Mouse (Mus musculus) testis, adult 2 months (tissue): ENCODE results near the gene Mmel1. TPM values are rescaled to one million over a fixed set of nuclear protein-coding genes. Genes with fewer than 3 reads are reported as not detected.

ENCODE experiments used
- H3K27ac ChIP-seq: fragments of 200-500 bp; 2 replicates; pipeline ENCODE4 v1.5.1; 2012; ENCODE audit warnings: low read depth, low read length; ENCODE audit not compliant: control insufficient read depth, insufficient read depth
- H3K27me3 ChIP-seq: fragments of 200-500 bp; 2 replicates; pipeline ENCODE4 v1.6.1; 2012; ENCODE audit warnings: mild to moderate bottlenecking, low read length, moderate library complexity; ENCODE audit not compliant: control insufficient read depth, insufficient read depth
- H3K36me3 ChIP-seq: fragments of 200-500 bp; 2 replicates; pipeline ENCODE4 v1.6.1; 2012; ENCODE audit warnings: mild to moderate bottlenecking, low read length; ENCODE audit not compliant: control insufficient read depth, insufficient read depth
- H3K4me1 ChIP-seq: fragments of 200-500 bp; 2 replicates; pipeline ENCODE4 v1.6.1; 2012; ENCODE audit warnings: low read length; ENCODE audit not compliant: control insufficient read depth, insufficient read depth
- H3K4me3 ChIP-seq: fragments of 200-500 bp; 2 replicates; pipeline ENCODE4 v1.5.1; 2012; ENCODE audit warnings: low read depth, mild to moderate bottlenecking, low read length, moderate library complexity, mixed read lengths; ENCODE audit not compliant: control insufficient read depth
- CTCF ChIP-seq: fragments of 200-500 bp; IDR thresholded peaks from 2 replicates; pipeline ENCODE4 v1.5.1; 2012; ENCODE audit warnings: low read depth, mild to moderate bottlenecking, inconsistent platforms, low read length, moderate library complexity; ENCODE audit not compliant: control insufficient read depth, insufficient read depth, insufficient replicate concordance
- POLR2A ChIP-seq: fragments of 200-500 bp; IDR thresholded peaks from 2 replicates; pipeline ENCODE4 v1.6.1; 2012; ENCODE audit warnings: low read depth, mild to moderate bottlenecking, inconsistent platforms, low read length, moderate library complexity; ENCODE audit not compliant: control insufficient read depth
- polyA plus RNA-seq: library from polyadenylated mRNA; depleted of rRNA; stranded (reverse); fragments of >200 nt; gene quantifications from 2 replicates; pipeline ENCODE4 v1.2.3, GENCODE M21; 2012

Gene Mmel1
- polyA plus RNA-seq, 1 experiment = 111 TPM

GRCm38 (mm10) chr4:154925413-154925812, 56.0 kb downstream of the Mmel1 start:
- no peak overlapping the region for H3K27ac ChIP-seq
- H3K4me3 ChIP-seq = no peak overlapping the region
- no peaks in the 10 kb centered on the region for H3K27me3 ChIP-seq
- H3K4me1 ChIP-seq = no peaks in the 10 kb centered on the region
- no peak for TF ChIP-seq POLR2A
- peak; percentile 75; the same call in 1 of the 2 replicates for TF ChIP-seq CTCF
- H3K36me3 ChIP-seq = no peaks in the 10 kb centered on the region

DNA sequence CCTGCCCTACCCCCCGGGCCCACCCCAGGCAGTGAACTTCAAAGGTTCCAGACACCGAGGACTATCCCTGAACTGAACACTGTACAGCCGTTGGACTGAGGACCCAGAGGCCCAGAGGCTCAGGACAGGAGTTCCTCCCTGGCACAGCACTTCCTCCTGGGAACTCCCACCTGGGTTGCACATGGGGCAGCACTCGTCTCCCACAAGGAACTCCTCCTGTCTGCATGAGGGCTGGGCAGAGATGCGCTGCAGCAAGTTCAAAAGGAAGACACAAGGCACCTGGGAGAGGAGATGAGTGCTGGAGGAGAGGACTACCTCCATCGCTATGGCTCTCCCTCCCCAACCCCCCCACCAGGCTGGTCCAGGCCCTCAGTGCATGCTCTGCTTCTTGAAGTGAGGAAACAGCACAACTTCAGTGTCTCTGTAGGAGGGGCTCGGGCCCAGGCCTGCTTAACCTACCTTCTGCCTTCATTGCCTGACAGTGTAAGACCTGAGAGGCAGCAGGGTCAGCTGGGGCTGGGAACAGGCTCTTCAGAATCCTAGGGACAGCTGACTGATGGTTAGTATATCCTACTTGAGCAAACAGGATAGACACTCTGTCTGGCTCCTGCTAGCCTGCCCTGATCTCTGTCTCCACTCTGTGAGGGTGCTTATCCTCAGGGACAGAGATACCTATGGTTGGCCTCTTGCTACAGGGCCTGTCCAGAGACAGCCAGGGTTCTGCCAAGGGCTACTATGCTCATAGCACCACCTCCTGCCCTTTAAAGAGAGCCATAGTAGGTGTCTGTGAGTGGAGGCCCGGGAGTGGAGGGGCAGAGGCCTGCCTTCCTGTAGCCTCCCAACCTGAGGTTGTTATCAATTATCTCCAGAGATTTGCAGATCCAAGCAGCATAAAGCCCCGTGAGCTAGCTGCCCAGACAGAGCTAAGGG, 57.8 kb downstream of the Mmel1 start:
- Histone ChIP-seq H3K36me3 (no peaks in the 10 kb centered on the region), H3K4me3 (peak overlapping the region; percentile 7; the same call in 1 of the 2 replicates), H3K4me1 (no peaks in the 10 kb centered on the region), H3K27me3 (no peaks in the 10 kb centered on the region), H3K27ac (no peak overlapping the region)
- TF ChIP-seq POLR2A = no peak
- no peak for TF ChIP-seq CTCF

DNA sequence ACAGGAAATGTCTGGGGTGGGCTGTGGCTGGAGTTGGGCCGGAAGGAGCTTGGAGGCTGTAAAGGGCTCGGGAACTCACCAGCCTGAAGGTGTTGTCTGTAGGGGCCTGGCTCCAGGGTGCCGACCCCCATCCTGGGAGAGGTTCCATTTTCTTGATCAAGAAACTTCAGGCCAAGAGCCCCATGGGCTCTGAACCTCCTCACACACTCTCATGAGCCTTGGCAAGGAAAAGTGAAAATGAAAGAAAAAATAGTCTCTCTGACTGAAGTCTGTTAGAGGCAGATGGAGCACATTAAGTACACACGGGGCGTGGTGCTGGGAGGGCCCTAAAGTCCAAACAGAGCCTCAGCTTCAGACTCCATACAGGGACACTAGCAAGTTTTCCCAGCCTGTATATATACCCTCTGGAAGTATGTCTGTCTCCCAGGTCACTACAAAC, 58.5 kb downstream of the Mmel1 start:
- TF ChIP-seq CTCF (no peak), POLR2A (no peak)
- Histone ChIP-seq H3K4me3 (peak overlapping the region; percentile 7; the same call in 1 of the 2 replicates), H3K27me3 (no peaks in the 10 kb centered on the region), H3K27ac (no peak overlapping the region), H3K4me1 (no peaks in the 10 kb centered on the region), H3K36me3 (no peaks in the 10 kb centered on the region)

DNA sequence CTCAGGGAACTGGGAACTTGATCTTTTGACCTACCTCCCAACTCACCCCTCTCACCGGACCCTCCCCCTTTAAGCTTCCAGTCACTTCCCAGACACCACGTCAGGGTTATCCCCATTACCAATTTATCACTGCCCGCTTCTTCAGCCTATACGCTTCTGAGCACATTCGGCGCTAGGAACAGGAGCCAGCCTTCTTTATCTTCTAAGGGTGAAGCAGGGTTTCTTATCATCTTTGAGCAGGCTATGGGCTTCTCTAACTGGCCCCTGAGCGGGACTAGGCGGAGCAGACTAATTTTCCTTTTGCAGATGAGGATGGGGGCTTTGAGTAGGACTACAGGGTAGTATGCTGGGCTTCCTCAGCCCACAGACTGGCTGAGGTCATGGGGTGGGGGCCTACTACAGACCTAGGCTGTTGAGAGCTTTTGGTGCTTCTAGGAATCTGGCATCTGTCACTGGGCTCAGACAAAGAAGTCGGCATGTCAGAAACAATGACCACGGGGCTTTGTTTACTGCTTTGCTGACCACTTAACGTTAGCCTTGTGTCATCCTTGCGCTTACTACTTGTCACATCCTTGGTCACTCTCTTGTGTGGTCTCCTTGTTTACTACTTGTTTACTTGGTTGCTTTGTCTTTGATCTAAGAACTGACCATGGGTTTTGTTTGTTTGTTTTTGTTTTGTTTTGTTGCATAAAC, 59.2 kb downstream of the Mmel1 start, which contains the start of gene Tnfrsf14:
Tnfrsf14 (minus strand) TSS at position 169 of the 693 bp plus-strand sequence.
- no peaks in the 10 kb centered on the region for H3K4me1 ChIP-seq
- no peaks in the 10 kb centered on the region for H3K27me3 ChIP-seq
- H3K4me3 ChIP-seq = peak within 1 kb of the TSS; percentile 7; the same call in 1 of the 2 replicates
- peak within 1 kb of the TSS; percentile 21; the same call in 1 of the 2 replicates for H3K27ac ChIP-seq
- H3K36me3 ChIP-seq = no peaks in the 10 kb centered on the region
- TF ChIP-seq POLR2A = no peak

DNA sequence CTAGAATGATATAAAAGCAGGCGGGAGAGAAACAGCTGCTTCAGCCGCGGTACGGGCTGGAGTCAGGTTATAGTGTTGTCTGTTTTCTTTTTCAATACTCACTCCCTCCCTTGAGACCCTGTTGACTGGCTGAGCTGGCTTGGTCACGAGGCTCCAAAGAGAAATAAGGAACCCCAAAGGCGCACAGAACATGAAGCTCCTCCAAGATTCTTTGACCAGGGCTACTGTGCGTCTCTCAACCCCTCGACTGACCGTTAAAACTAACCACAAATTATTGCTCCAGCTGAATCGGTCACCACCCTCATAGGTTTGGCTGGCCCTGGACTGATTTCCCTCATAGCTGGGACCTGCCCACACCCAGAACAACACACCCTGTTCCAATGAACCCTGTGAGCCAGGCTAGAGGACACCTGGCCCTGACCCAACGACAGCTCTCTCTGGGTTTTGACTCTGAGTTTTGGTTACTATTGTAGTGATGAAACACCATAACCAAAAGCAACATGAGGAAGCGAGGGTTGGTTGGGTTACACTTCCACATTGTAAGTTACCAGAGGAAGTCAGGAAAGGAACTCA, 59.8 kb downstream of the Mmel1 start:
- Histone ChIP-seq H3K27me3 (no peaks in the 10 kb centered on the region), H3K27ac (peak overlapping the region; percentile 21; the same call in 1 of the 2 replicates), H3K4me1 (no peaks in the 10 kb centered on the region), H3K36me3 (no peaks in the 10 kb centered on the region), H3K4me3 (no peak overlapping the region)
- no peak for TF ChIP-seq CTCF
- TF ChIP-seq POLR2A = no peak

GRCm38 (mm10) chr4:154933306-154933907, 64.0 kb downstream of the Mmel1 start:
- Histone ChIP-seq H3K4me3 (no peak overlapping the region), H3K27me3 (no peaks in the 10 kb centered on the region), H3K4me1 (no peaks in the 10 kb centered on the region), H3K27ac (no peak overlapping the region), H3K36me3 (no peaks in the 10 kb centered on the region)
- TF ChIP-seq POLR2A (no peak), CTCF (no peak)

DNA sequence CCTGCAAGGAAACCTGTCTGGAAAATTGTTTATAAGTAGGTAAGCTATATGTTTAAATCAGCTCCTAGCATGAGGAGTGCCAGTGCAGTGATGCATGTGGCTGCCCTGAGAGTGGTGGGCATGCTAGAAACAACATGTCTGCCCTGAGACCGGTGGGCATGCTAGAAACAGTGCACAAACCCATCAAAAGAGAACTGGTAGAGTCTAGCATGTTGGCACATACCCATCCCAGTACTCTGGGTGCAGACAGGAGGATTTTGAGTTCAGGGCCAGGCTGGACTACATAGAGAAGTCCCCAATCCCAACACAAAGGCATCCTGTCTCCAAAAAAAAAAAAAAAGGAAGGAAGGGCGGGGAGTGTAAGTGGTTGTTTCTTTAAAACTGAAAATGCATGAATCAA, 65.4 kb downstream of the Mmel1 start:
- Histone ChIP-seq H3K4me1 (no peaks in the 10 kb centered on the region), H3K4me3 (no peak overlapping the region), H3K27me3 (no peaks in the 10 kb centered on the region), H3K36me3 (no peaks in the 10 kb centered on the region), H3K27ac (no peak overlapping the region)
- TF ChIP-seq CTCF (no peak), POLR2A (no peak)
